Mouse (Mus musculus) left cerebral cortex, adult 2 months (tissue): ENCODE results near the gene Uggt2. TPM values are rescaled to one million over a fixed set of nuclear protein-coding genes. Genes with fewer than 3 reads are reported as not detected.

Source experiments
- DNase-seq, 2 experiments: peaks; one replicate each; pipeline ENCODE4 v3.0.0; 2021 to 2022; ENCODE audit warnings: low spot score in 2 of 2, mixed read lengths in 1 of 2; ENCODE audit errors: extremely low spot score in 1 of 2
- H3K27ac ChIP-seq: fragments of 200-600 bp; 2 replicates; pipeline ENCODE4 v1.8.1; 2022
- H3K4me3 ChIP-seq: fragments of 200-600 bp; 2 replicates; pipeline ENCODE4 v1.8.1; 2022
- CTCF ChIP-seq: fragments of 200-600 bp; IDR thresholded peaks from 2 replicates; pipeline ENCODE4 v1.8.1; 2022; ENCODE audit warnings: antibody characterized with exemption, mild to moderate bottlenecking, moderate library complexity
- intact Hi-C: fragments of 180-260 bp; cut with DNase I; formaldehyde crosslinking; loops from one replicate; pipeline ENCODE4 v1.15.1; 2025
- total RNA-seq, 2 experiments: library from RNA; stranded (reverse); gene quantifications; 2 replicates each; pipeline ENCODE4 v1.2.3; 2021

Gene Uggt2
- total RNA-seq, 2 experiments from 2014 or later, result 29.2 to 33.8 TPM

- no peak overlapping the region for H3K27ac ChIP-seq
- intact Hi-C loops, result loop anchor here (5.0 kb wide), 1 partner anchor 65 kb away; no protein-coding TSS in a partner anchor
- DNase-seq, result no peak
- TF ChIP-seq CTCF, result no peak
- no peak overlapping the region for H3K4me3 ChIP-seq
Measured at GRCm38 (mm10) chr14:118977136-118977816, 122.0 kb downstream of the Uggt2 start.

- Histone ChIP-seq H3K27ac (no peak overlapping the region), H3K4me3 (no peak overlapping the region)
- no peak for DNase-seq
- no peak for TF ChIP-seq CTCF
- intact Hi-C loops, result no loop called here
Measured at GRCm38 (mm10) chr14:118972268-118972667, 127.0 kb downstream of the Uggt2 start.

GRCm38 (mm10) chr14:118967646-118968045, 131.6 kb downstream of the Uggt2 start:
- no peak overlapping the region for H3K27ac ChIP-seq
- intact Hi-C loops, result no loop called here
- H3K4me3 ChIP-seq, result no peak overlapping the region

GRCm38 (mm10) chr14:118965356-118966000, 133.8 kb downstream of the Uggt2 start:
- DNase-seq, result no peak
- Histone ChIP-seq H3K27ac (no peak overlapping the region), H3K4me3 (no peak overlapping the region)
- intact Hi-C loops, result no loop called here
- TF ChIP-seq CTCF, result no peak

More at GRCm38 (mm10) chr14:118967646-118968045, 131.6 kb downstream of the Uggt2 start:
- no peak for DNase-seq
- TF ChIP-seq CTCF, result no peak

- TF ChIP-seq CTCF, result no peak
- no peak overlapping the region for H3K27ac ChIP-seq
- H3K4me3 ChIP-seq, result no peak overlapping the region
- intact Hi-C loops, result no loop called here
- DNase-seq, result no peak
Measured at GRCm38 (mm10) chr14:118958010-118958409, 141.2 kb downstream of the Uggt2 start.

- Histone ChIP-seq H3K4me3 (no peak overlapping the region), H3K27ac (no peak overlapping the region)
- intact Hi-C loops, result no loop called here
- no peak for DNase-seq
- TF ChIP-seq CTCF, result no peak
Measured at GRCm38 (mm10) chr14:118951912-118952583, 147.2 kb downstream of the Uggt2 start.

- intact Hi-C loops, result no loop called here
- Histone ChIP-seq H3K4me3 (no peak overlapping the region), H3K27ac (no peak overlapping the region)
- TF ChIP-seq CTCF, result no peak
- no peak for DNase-seq
Measured at GRCm38 (mm10) chr14:118948841-118949240, 150.4 kb downstream of the Uggt2 start.

- no peak for DNase-seq
- Histone ChIP-seq H3K4me3 (no peak overlapping the region), H3K27ac (no peak overlapping the region)
- intact Hi-C loops, result no loop called here
- no peak for TF ChIP-seq CTCF
Measured at GRCm38 (mm10) chr14:118944702-118945101, 154.5 kb downstream of the Uggt2 start.

GRCm38 (mm10) chr14:118942076-118942475, 157.2 kb downstream of the Uggt2 start:
- H3K27ac ChIP-seq, result no peak overlapping the region; the same call in 1 of the 2 replicates
- no peak for TF ChIP-seq CTCF
- H3K4me3 ChIP-seq, result no peak overlapping the region
- DNase-seq, result no peak
- intact Hi-C loops, result no loop called here

GRCm38 (mm10) chr14:118940796-118941495, 158.3 kb downstream of the Uggt2 start:
- no peak overlapping the region for H3K27ac ChIP-seq
- no peak for DNase-seq
- intact Hi-C loops, result no loop called here
- no peak overlapping the region for H3K4me3 ChIP-seq
- TF ChIP-seq CTCF, result no peak

- Histone ChIP-seq H3K4me3 (peak overlapping the region; percentile 100), H3K27ac (peak overlapping the region; percentile 95)
- intact Hi-C loops, result no loop called here
- no peak for TF ChIP-seq CTCF
- DNase-seq, result no peak
Measured at GRCm38 (mm10) chr14:118938551-118938950, 160.7 kb downstream of the Uggt2 start.
